Mouse (Mus musculus) intestine, embryonic 14.5 days (tissue): ENCODE results near the gene Fbxl8. TPM values are rescaled to one million over a fixed set of nuclear protein-coding genes. Genes with fewer than 3 reads are reported as not detected.
A peak's percentile ranks its signal among the peaks of the same experiment; 100 is the strongest.

ENCODE experiments used
- ATAC-seq: fragments of 200-750 bp; cut with Nextera tagmentation; replicated peaks from 2 replicates; pipeline ENCODE4 v1.8.0; 2017; ENCODE audit warnings: low read depth, moderate number of reproducible peaks, moderate TSS enrichment, moderate library complexity; ENCODE audit not compliant: low FRiP score, low TSS enrichment
- DNase-seq: peaks from one replicate; pipeline ENCODE4 v3.0.0-alpha.2; 2018; ENCODE audit warnings: low spot score
- H3K27ac ChIP-seq: fragments of 300-500 bp; sonication (generic); 2 replicates; pipeline ENCODE4 v1.5.1; 2014; ENCODE audit warnings: low read depth, mild to moderate bottlenecking, control low read depth
- H3K27me3 ChIP-seq: fragments of 300-500 bp; sonication (generic); replicated peaks from 2 replicates; pipeline ENCODE4 v1.6.1; 2014; ENCODE audit warnings: low read length, control low read depth; ENCODE audit not compliant: control insufficient read depth, insufficient read depth
- H3K36me3 ChIP-seq: fragments of 300-500 bp; sonication (generic); 2 replicates; pipeline ENCODE4 v1.6.1; 2014; ENCODE audit warnings: low read length, control low read depth; ENCODE audit not compliant: control insufficient read depth, insufficient read depth
- H3K4me1 ChIP-seq: fragments of 300-500 bp; sonication (generic); replicated peaks from 2 replicates; pipeline ENCODE4 v1.6.1; 2014; ENCODE audit warnings: low read length, control low read depth, mixed read lengths; ENCODE audit not compliant: control insufficient read depth, insufficient read depth
- H3K4me2 ChIP-seq: fragments of 300-500 bp; sonication (generic); 2 replicates; pipeline ENCODE4 v1.6.1; 2014; ENCODE audit warnings: low read length
- H3K4me3 ChIP-seq: fragments of 300-500 bp; sonication (generic); 2 replicates; pipeline ENCODE4 v1.5.1; 2014; ENCODE audit warnings: low read depth, low read length, control low read depth, mixed read lengths
- H3K9ac ChIP-seq: fragments of 300-500 bp; sonication (generic); 2 replicates; pipeline ENCODE4 v1.6.1; 2014; ENCODE audit warnings: mild to moderate bottlenecking, low read length
- H3K9me3 ChIP-seq: fragments of 300-500 bp; sonication (generic); 2 replicates; pipeline ENCODE4 v1.6.1; 2016; ENCODE audit warnings: low read length, control low read depth; ENCODE audit not compliant: control insufficient read depth
- WGBS: fragments of 180-500 bp; shearing (Covaris S2); extraction: QIAGEN DNeasy Blood & Tissue Kit; methylation state at CpG from one replicate; pipeline ENCODE4 v1.1.7; 2014; 5-methylcytosine and 5-hydroxymethylcytosine counted together
- polyA plus RNA-seq: library from polyadenylated mRNA; unstranded; fragments of >200 nt; fragmentation: Nextera tagmentation; extraction: Ambion mirVana; gene quantifications from 2 replicates; pipeline ENCODE4 v1.2.1, GENCODE M21; 2014

The Fbxl8 gene
- polyA plus RNA-seq, 1 experiment from 2014 or later, result 4.9 TPM

DNA sequence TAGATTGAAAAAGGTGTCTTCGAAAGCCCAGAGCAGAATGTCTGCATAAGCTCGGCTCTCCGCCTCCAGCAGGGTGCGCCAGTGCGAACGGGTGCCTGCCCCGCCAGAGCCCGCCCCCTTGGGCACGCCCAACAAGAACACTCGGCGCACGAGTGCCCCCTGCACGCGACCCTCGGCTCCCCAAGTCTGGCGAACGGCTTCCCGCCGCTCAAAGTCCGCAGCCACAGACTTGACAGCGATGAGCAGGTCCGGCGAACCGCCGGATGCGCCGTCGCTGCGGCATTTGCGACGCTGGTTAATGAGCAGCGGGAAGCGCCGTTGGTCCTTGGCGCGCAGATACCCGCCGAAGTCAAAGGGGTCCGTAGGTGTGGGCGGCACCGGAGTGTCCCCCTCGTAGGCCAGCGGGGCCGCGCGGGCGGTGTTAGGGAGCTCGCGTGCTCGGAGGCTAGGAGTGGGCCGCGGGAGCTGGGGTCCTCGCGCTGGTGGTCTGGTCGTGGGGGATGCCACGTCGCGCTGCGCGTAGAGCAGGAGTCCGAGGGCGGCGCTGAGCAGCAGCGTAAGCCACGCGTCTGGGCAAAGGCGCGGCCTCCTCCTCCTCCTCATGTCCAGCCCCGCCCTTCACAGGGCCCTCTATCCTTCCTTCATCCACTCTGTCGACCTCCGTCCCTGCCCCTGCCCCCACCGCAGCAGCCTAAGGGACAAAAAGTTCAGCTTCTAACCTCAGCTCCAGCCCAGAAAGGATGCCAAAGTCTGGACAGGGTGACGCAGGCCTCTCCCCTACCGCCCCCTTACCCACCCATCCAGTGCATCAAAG, 10.1 kb upstream of the Fbxl8 start:
- Histone ChIP-seq H3K27ac (peak overlapping the region; percentile 84), H3K9me3 (no peaks in the 10 kb centered on the region), H3K9ac (peak overlapping the region; percentile 76), H3K27me3 (peaks cover 19% of the 10 kb centered on the region), H3K36me3 (peaks cover 41% of the 10 kb centered on the region), H3K4me1 (peaks cover 22% of the 10 kb centered on the region), H3K4me3 (peak overlapping the region; percentile 62), H3K4me2 (peak overlapping the region; percentile 91)
- WGBS, result under 1% methylated on average over 72 of the region's 74 CpGs
- DNase-seq (peak; percentile 95), ATAC-seq (peak; percentile 86)

DNA sequence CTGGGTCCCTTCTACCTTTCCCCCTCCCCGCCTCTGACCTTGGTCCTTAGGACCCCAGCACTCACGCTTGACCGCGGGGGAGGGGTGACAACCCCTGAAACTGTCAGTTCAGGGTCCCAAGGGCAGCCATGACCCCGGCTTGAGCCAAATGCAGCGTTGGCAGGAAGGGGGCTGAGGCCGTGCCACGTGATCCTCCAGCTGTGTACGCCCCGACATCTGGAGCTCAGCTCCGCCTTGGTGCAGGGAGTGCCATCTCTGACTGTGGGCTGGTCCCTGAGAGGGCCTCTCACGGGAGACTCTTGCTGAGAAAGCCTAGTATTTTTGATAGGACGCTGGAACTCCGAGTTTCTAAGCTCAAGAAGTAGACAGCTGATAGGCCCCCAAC, 9.5 kb upstream of the Fbxl8 start, which contains the start of gene B3gnt9:
TSS of gene B3gnt9 (minus strand) at position 188 of the 385 bp plus-strand sequence.
- Histone ChIP-seq H3K4me3 (peak within 1 kb of the TSS; percentile 62), H3K36me3 (peaks cover 35% of the 10 kb centered on the region), H3K4me2 (peak within 1 kb of the TSS; percentile 91), H3K27ac (peak within 1 kb of the TSS; percentile 84), H3K9me3 (no peaks in the 10 kb centered on the region), H3K4me1 (peaks cover 26% of the 10 kb centered on the region), H3K27me3 (peaks cover 25% of the 10 kb centered on the region), H3K9ac (peak within 1 kb of the TSS; percentile 76)
- 2% methylated on average over 14 of the region's 14 CpGs for WGBS
- ATAC-seq (peak; percentile 72), DNase-seq (peak; percentile 80)

DNA sequence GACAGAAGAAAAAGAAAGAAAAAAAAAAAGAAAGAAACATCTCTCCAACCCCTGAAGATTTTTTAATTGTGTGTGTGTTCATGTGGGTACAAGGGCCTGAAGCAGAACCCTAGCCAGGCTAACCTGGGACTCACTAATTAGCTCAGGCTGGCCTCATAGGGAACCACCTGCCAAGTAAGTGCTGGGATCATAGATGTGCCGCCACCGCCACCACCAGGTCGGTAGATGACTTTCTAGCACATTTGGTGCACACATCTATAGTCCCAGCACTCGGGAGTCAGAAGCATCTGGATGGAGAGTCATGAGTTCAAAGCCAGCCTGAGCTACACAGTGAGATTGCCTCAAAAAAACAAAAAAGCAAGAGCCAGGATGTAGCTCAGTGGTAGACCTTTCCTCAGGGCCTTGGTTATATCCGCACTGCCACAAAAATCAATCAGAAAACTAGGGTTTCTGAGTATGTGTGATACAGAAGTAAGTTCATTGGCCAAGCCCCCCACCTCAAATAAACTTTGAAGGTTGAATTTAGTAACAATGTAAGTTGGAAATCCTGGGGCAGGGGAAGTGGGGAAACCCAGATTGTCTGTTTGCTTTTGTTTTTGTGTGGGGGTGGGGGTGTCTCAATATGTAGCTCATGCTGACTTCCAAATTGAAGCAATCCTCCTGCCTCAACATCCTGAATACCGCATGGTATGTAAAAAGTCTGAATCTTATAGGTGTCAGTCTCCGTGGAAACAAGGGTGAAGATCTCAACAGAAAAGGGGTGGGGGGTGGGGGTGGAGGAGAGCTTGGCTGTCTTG, 6.9 kb upstream of the Fbxl8 start:
- no peak for DNase-seq
- Histone ChIP-seq H3K27me3 (peaks cover 37% of the 10 kb centered on the region), H3K36me3 (peaks cover 10% of the 10 kb centered on the region), H3K27ac (no peak overlapping the region), H3K9ac (no peak overlapping the region), H3K4me3 (no peak overlapping the region), H3K4me1 (peaks cover 29% of the 10 kb centered on the region), H3K9me3 (no peaks in the 10 kb centered on the region), H3K4me2 (no peak overlapping the region)
- WGBS, result 77% methylated on average over 7 of the region's 7 CpGs
- no peak for ATAC-seq

DNA sequence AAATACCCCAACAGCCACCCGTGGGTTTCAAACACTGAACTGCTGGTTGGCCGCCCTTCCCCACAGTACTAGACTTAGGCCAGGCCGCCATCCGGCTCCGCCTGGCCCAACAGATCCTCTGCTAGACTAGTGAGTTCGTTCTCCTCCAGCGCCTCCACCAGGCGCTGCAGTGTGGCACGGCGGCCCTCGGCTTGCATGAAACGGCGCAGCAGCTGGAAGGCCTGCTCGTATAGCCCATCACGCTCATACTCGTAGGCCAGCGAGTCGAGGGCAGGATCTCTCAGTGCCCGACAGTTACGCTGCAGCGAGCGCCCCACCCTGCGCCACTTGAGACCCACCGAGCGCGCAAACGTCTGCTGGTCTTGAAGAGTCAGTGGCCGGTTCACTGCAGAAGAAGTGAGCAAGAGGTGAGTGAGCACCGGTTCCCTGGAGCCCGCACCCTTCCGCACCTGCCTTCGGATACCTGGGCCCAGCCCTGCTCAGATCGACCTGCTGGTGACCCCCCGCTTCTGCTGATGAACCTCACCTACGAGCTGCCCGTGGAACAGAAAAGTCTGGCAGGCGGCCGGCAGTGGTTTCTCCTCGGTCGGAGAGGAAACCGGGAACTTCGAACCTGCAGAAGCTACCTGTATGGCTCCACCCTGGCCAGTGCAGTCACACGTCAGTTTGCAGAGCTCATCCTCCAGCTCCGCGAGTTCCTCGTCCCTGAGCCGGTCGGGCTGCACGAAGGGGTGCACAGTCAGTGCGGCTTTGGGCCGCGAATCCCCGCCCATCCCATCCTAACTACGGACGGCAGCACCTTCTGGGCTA, 5.3 kb upstream of the Fbxl8 start:
- 6% methylated on average over 55 of the region's 55 CpGs for WGBS
- 0 out of 2 replicates have a peak, but pooled peaks have one; percentile 0 for ATAC-seq
- peak overlapping the region; percentile 35 for H3K4me3 ChIP-seq

DNA sequence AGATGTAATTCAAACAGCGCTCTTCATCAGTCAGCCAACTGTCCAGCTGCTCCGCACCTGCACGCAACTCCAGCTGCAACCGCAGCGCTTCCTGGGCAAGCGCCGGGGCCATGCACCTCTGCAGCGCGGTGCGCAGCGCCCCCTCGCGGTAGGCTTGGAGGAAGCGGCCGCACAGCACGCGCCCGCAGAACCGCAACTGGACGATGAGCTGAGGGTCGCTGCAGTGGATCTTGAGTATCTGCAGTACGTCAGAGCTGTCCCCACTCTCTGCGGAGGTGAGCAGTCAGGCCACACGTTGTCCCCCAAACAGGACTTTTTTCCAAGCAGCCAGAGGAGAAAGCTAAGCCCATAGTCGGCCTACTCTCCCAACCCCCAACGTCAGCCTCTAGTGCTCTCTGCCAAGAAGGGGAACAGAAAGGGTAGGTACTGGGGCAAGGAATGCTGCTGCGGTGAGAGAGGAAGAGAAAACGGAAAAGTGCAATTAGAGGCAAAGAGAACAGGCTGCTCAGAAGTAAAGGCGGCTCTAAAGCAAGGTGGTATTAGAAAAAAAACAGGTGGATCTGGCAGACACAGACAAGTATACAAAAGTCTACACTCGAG, 4.6 kb upstream of the Fbxl8 start:
- Histone ChIP-seq H3K9ac (0 out of 2 replicates have a peak overlapping the region, but pooled peaks have one; percentile 20), H3K27ac (no peak overlapping the region), H3K9me3 (no peaks in the 10 kb centered on the region), H3K36me3 (no peaks in the 10 kb centered on the region), H3K4me2 (peak overlapping the region; percentile 66), H3K27me3 (peaks cover 52% of the 10 kb centered on the region), H3K4me1 (peaks cover 20% of the 10 kb centered on the region), H3K4me3 (peak overlapping the region; percentile 35)
- DNase-seq (peak; percentile 93), ATAC-seq (peak; percentile 42; the same call in 1 of the 2 replicates)
- WGBS, result 4% methylated on average over 30 of the region's 30 CpGs

More for the DNA sequence above, 5.3 kb upstream of the Fbxl8 start:
- Histone ChIP-seq H3K4me1 (peaks cover 20% of the 10 kb centered on the region), H3K9me3 (no peaks in the 10 kb centered on the region), H3K27ac (no peak overlapping the region), H3K36me3 (no peaks in the 10 kb centered on the region), H3K27me3 (peaks cover 50% of the 10 kb centered on the region), H3K9ac (peak overlapping the region; percentile 13; the same call in 1 of the 2 replicates), H3K4me2 (peak overlapping the region; percentile 66)
- peak; percentile 73 for DNase-seq

DNA sequence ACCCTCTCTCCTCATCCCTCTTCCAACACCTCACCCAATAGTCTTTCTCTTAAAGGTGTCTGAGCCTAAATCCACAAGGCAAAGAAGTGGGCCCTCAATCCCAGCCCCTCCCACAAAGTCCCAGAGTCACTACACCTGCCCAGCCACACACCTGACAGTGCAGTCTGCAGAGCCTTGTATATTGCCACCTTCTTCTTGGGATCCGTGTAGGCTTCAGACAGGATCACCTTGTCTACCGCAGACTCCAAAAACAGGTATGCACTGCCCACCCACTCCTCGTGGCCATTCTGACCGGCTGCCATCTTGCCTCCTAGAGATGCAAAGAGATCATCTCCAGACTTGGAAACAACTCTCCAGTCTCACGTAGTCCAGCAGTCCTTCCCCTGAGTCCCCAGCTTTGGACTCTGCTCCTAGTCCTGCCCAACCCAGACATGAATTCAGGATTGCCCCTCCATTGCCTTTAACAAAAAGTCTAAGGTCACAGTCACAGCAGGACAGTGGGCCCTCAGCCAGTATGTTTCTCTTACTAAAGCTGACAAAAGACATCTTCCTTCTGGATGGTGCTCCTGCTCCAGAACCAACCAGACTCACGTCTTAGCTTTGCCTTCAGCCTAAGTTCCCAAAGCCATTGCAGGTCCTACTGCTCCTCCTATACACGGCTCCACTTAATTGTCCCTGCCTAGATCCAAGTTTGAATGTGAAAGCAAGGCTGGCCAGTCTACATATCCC, 3.9 kb upstream of the Fbxl8 start:
- Histone ChIP-seq H3K27ac (no peak overlapping the region), H3K36me3 (no peaks in the 10 kb centered on the region), H3K9ac (no peak overlapping the region), H3K4me2 (no peak overlapping the region), H3K4me3 (no peak overlapping the region), H3K4me1 (peaks cover 20% of the 10 kb centered on the region), H3K27me3 (peaks cover 54% of the 10 kb centered on the region), H3K9me3 (no peaks in the 10 kb centered on the region)
- 78% methylated on average over 7 of the region's 7 CpGs for WGBS
- ATAC-seq (no peak), DNase-seq (no peak)

DNA sequence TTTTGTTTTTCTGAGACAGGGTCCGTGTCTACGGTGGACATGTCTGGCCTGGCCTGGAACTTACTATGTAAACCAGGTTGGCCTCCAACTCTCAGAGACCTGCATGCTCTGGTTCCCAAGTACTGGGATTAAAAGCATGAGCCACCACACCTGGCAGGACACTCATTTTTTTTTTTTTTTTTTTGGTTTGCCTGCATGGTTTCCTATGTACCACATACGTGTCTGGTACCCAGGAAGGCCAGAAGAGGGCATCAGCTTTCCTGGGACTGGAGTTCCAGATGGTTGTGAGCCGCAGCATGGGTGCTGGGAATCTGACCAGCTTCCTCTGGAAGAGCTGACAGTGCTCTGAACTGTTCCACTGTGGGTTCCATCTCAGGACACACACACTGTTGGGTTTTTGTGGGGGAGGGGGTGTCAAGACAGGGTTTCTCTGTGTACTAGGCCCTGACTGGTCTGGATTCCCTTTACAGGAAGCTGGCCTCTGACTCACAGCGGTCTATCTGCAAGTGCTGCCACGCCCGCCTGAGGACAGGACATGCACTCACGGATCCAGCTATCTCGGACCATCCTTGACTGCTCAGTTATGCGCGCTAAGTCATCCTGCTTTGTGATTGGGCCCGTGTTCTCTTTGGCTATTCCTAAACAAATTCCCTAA, 3.0 kb upstream of the Fbxl8 start:
- DNase-seq, result no peak
- no peak overlapping the region for H3K4me3 ChIP-seq
- no peak for ATAC-seq
- WGBS, result 83% methylated on average over 12 of the region's 12 CpGs
- no peak overlapping the region for H3K9ac ChIP-seq
- H3K4me2 ChIP-seq, result no peak overlapping the region
- H3K9me3 ChIP-seq, result no peaks in the 10 kb centered on the region
- H3K27ac ChIP-seq, result no peak overlapping the region
- peaks cover 20% of the 10 kb centered on the region for H3K4me1 ChIP-seq
- peaks cover 58% of the 10 kb centered on the region for H3K27me3 ChIP-seq
- H3K36me3 ChIP-seq, result no peaks in the 10 kb centered on the region
